Mouse (Mus musculus) megakaryocyte, embryonic 14.5 days (primary cell): ENCODE results near the gene Spdye4c.

ENCODE experiments used
- FLI1 ChIP-seq: IDR thresholded peaks from 2 replicates; pipeline ENCODE4 v1.6.1; 2012; ENCODE audit warnings: low read length, inconsistent platforms, mixed read lengths
- GATA1 ChIP-seq: IDR thresholded peaks from 3 replicates; pipeline ENCODE4 v1.6.1; 2012; ENCODE audit warnings: mixed read lengths, low read length, inconsistent platforms, borderline replicate concordance

DNA sequence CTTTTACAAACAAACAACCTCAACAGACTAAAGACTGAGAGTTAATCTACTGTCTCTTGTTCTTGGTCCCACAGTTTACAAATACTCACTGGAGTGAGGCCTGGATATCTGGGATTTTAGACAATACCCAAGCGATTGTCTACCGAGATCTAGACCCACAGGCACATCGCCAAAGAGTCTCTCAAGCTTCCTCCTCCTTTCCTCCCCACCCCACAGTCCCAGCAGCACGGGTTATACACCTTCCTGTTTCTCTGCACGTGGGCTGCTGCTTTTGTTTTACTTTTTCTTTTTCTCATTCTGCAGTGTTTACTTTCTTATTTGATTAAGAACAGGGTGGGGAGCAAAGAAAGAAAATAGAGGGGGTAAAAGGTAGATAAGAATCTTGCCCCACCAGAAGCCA lies 22.4 kb downstream of the Spdye4c start:
- TF ChIP-seq GATA1 = no peak
- TF ChIP-seq FLI1 = no peak
